Mouse (Mus musculus) ES-Bruce4 (cell line): ENCODE data around the gene Iars2. TPM values are rescaled to one million over a fixed set of nuclear protein-coding genes. Genes with fewer than 3 reads are reported as not detected.

Experiments
- H3K27ac ChIP-seq: 2 replicates; pipeline ENCODE4 v1.5.1; 2012; ENCODE audit warnings: low read length, inconsistent platforms; ENCODE audit not compliant: insufficient read depth
- H3K27me3 ChIP-seq: 2 replicates; pipeline ENCODE4 v1.6.1; 2012; ENCODE audit warnings: mild to moderate bottlenecking, low read length, inconsistent platforms; ENCODE audit not compliant: control insufficient read depth, poor library complexity, insufficient read depth, severe bottlenecking
- H3K36me3 ChIP-seq: 2 replicates; pipeline ENCODE4 v1.6.1; 2012; ENCODE audit warnings: inconsistent platforms, mild to moderate bottlenecking, low read length, moderate library complexity; ENCODE audit not compliant: control insufficient read depth, poor library complexity, insufficient read depth, severe bottlenecking
- H3K4me1 ChIP-seq: one replicate; pipeline ENCODE4 v1.8.1; 2011; ENCODE audit warnings: low read length; ENCODE audit not compliant: control insufficient read depth, insufficient read depth
- H3K4me3 ChIP-seq: 2 replicates; pipeline ENCODE4 v1.5.1; 2011; ENCODE audit warnings: low read depth, mild to moderate bottlenecking, low read length
- H3K9ac ChIP-seq: 2 replicates; pipeline ENCODE4 v1.6.1; 2012; ENCODE audit warnings: low read depth, mild to moderate bottlenecking, inconsistent platforms; ENCODE audit not compliant: poor library complexity, severe bottlenecking
- H3K9me3 ChIP-seq: replicated peaks from 2 replicates; pipeline ENCODE4 v1.6.1; 2012; ENCODE audit warnings: mild to moderate bottlenecking, low read length, inconsistent platforms; ENCODE audit not compliant: control insufficient read depth, poor library complexity, insufficient read depth, severe bottlenecking
- CTCF ChIP-seq: IDR thresholded peaks from one replicate; pipeline ENCODE4 v1.8.1; 2011; ENCODE audit warnings: low read depth, low read length
- EP300 ChIP-seq: IDR thresholded peaks from 2 replicates; pipeline ENCODE4 v1.6.1; 2011; ENCODE audit warnings: low read depth, low read length; ENCODE audit not compliant: insufficient read depth
- POLR2A ChIP-seq: IDR thresholded peaks from one replicate; pipeline ENCODE4 v1.8.1; 2011; ENCODE audit warnings: low read length; ENCODE audit not compliant: insufficient read depth
- polyA plus RNA-seq: library from polyadenylated mRNA; stranded (reverse); fragments of >200 nt; gene quantifications from 2 replicates; pipeline ENCODE4 v1.2.4, GENCODE M21; 2011; ENCODE audit warnings: low read depth; ENCODE audit not compliant: missing spikeins, insufficient read depth, insufficient read length

The Iars2 gene
- polyA plus RNA-seq, 1 experiment = 55.5 TPM

GRCm38 (mm10) chr1:185363526-185364182 lies 34.5 kb upstream of the Iars2 start:
- H3K9ac ChIP-seq = peak overlapping the region; percentile 88
- peak overlapping the region; percentile 42 for H3K27ac ChIP-seq
- H3K4me1 ChIP-seq = peaks cover 2% of the 10 kb centered on the region
- peak overlapping the region; percentile 90 for H3K4me3 ChIP-seq
- no peaks in the 10 kb centered on the region for H3K9me3 ChIP-seq
- TF ChIP-seq EP300 (no peak), CTCF (no peak), POLR2A (no peak)
- H3K27me3 ChIP-seq = no peaks in the 10 kb centered on the region
- peaks cover 10% of the 10 kb centered on the region for H3K36me3 ChIP-seq

- Histone ChIP-seq H3K4me3 (peak within 1 kb of the TSS; percentile 99), H3K27ac (peak within 1 kb of the TSS; percentile 46), H3K27me3 (no peaks in the 10 kb centered on the region), H3K9ac (peak within 1 kb of the TSS; percentile 88), H3K36me3 (peaks cover 7% of the 10 kb centered on the region; the same call in 1 of the 2 replicates), H3K4me1 (peaks cover 2% of the 10 kb centered on the region), H3K9me3 (no peaks in the 10 kb centered on the region)
- no peak for TF ChIP-seq EP300
- TF ChIP-seq CTCF = no peak
- TF ChIP-seq POLR2A = peak; percentile 25
These were observed 33.7 kb upstream of the Iars2 start, which contains the start of gene Eprs for GRCm38 (mm10) chr1:185362677-185363520. Eprs (plus strand) TSS chr1:185363044.

- no peak overlapping the region for H3K27ac ChIP-seq
- no peak overlapping the region for H3K9ac ChIP-seq
- TF ChIP-seq CTCF = no peak
- TF ChIP-seq POLR2A = no peak
- TF ChIP-seq EP300 = no peak
- H3K27me3 ChIP-seq = no peaks in the 10 kb centered on the region
- no peak overlapping the region for H3K4me3 ChIP-seq
- no peaks in the 10 kb centered on the region for H3K9me3 ChIP-seq
- H3K36me3 ChIP-seq = no peaks in the 10 kb centered on the region
- no peaks in the 10 kb centered on the region for H3K4me1 ChIP-seq
These were observed 29.0 kb upstream of the Iars2 start for GRCm38 (mm10) chr1:185358211-185358610.

DNA sequence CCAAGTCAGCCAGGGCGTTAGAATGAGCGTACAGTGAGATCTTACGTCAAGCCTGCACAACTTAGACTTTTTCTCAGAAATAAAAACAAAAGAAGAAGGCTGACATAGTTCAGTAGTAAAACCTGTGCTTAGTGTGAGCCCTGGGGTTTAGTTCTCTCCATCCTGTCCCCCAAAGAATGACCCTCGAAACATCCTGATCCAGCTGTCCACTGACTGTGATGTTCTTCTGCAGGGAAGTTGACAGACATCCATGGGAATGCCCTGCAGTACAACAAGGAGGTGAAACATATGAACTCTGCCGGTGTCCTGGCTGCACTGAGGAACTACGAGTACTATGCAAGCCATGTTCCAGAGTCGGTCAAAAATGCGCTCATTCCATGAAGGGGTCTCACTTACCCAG lies 27.1 kb upstream of the Iars2 start:
- 0 out of 2 replicates have a peak, but pooled peaks cover 2% of the 10 kb centered on the region for H3K36me3 ChIP-seq
- H3K27me3 ChIP-seq = no peaks in the 10 kb centered on the region
- no peaks in the 10 kb centered on the region for H3K9me3 ChIP-seq
- H3K4me3 ChIP-seq = no peak overlapping the region
- no peak overlapping the region for H3K27ac ChIP-seq
- no peak for TF ChIP-seq POLR2A
- TF ChIP-seq EP300 = no peak
- TF ChIP-seq CTCF = no peak
- no peaks in the 10 kb centered on the region for H3K4me1 ChIP-seq
- H3K9ac ChIP-seq = no peak overlapping the region

DNA sequence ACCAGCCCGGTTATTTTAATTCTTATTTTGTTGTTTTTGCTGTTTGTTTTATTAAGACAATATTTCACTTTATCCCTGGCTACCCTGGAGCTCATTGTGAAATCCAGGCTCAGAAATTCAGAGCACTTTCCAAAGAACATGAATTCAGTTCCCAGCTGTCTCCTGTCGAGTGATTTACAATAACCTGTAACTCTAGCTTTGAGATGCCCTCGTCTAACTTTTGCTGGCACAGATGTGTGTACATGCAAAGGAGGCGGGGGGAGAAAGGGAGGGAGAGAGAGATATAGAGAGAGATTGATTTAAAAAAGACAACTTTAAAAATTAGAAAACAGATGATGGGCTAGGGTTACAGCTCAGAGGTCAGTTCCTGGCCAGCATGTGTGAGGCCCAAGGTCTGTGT lies 25.5 kb upstream of the Iars2 start:
- Histone ChIP-seq H3K36me3 (0 out of 2 replicates have a peak, but pooled peaks cover 4% of the 10 kb centered on the region), H3K4me1 (no peaks in the 10 kb centered on the region), H3K4me3 (no peak overlapping the region), H3K9ac (no peak overlapping the region), H3K27me3 (no peaks in the 10 kb centered on the region), H3K9me3 (no peaks in the 10 kb centered on the region), H3K27ac (no peak overlapping the region)
- no peak for TF ChIP-seq CTCF
- TF ChIP-seq POLR2A = no peak
- TF ChIP-seq EP300 = no peak
